Mouse (Mus musculus): Measurements from ENCODE around the gene Adipor1.

GRCm38 (mm10) chr1:134381051-134381450 is 34.1 kb upstream of the Adipor1 start:
- TF ChIP-seq CTCF (conservative IDR thresholded peaks at IDR 0.05; ENCODE audit: low read length) (no peak), POU5F1 (IDR thresholded peaks at IDR 0.05; ENCODE audit: borderline replicate concordance, low read length) (no peak), NANOG (IDR thresholded peaks at IDR 0.05; ENCODE audit: borderline replicate concordance, low read length) (no peak)

All from E14TG2a.4 (cell line).